Mouse (Mus musculus) cortical plate, adult 2 months (tissue): Measurements from ENCODE around the gene Thbs4. TPM values are rescaled to one million over a fixed set of nuclear protein-coding genes. Genes with fewer than 3 reads are reported as not detected.

ENCODE experiments used
- H3K27ac ChIP-seq: fragments of 200-500 bp; 2 replicates; pipeline ENCODE4 v1.5.1; 2012; ENCODE audit warnings: low read length, control low read depth, inconsistent platforms; ENCODE audit not compliant: insufficient read depth
- H3K4me1 ChIP-seq: fragments of 200-500 bp; 2 replicates; pipeline ENCODE4 v1.6.1; 2011; ENCODE audit warnings: low read length; ENCODE audit not compliant: control insufficient read depth, insufficient read depth
- H3K4me3 ChIP-seq: fragments of 200-500 bp; 2 replicates; pipeline ENCODE4 v1.5.1; 2011; ENCODE audit warnings: mild to moderate bottlenecking, low read length, control low read depth; ENCODE audit not compliant: insufficient read depth
- CTCF ChIP-seq: fragments of 200-500 bp; IDR thresholded peaks from 2 replicates; pipeline ENCODE4 v1.5.1; 2011; ENCODE audit warnings: mild to moderate bottlenecking, control low read depth, low read length; ENCODE audit not compliant: insufficient read depth; ENCODE audit errors: extremely low read depth
- POLR2A ChIP-seq: fragments of 200-500 bp; IDR thresholded peaks from 2 replicates; pipeline ENCODE4 v1.6.1; 2011; ENCODE audit warnings: mild to moderate bottlenecking, low read length, control low read depth; ENCODE audit not compliant: insufficient read depth; ENCODE audit errors: extremely low read depth
- polyA plus RNA-seq: library from polyadenylated mRNA; depleted of rRNA; stranded (reverse); fragments of >200 nt; gene quantifications from 2 replicates; pipeline ENCODE4 v1.2.3, GENCODE M21; 2012

The Thbs4 gene
- polyA plus RNA-seq, 1 experiment = 11.2 TPM

DNA sequence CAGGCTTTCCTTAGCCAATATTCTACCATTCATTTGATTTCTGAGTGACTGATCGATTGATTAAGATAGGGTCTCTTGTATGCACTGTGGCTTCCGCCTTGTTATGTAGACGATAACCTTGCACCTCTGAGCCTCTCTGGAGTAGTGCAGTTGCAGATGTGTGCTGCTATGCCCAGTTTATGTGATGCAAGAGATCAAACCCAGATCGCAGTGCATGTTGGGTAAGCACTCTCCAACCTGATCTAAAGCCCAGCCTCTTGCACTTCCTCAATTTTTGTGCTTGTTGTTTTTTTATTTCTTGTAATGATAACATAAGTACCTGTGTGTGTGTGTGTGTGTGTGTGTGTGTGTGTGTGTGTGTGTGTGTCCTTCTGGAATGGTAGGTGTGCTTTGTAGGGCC, 51.7 kb downstream of the Thbs4 start:
- Histone ChIP-seq H3K4me1 (no peaks in the 10 kb centered on the region), H3K27ac (no peak overlapping the region), H3K4me3 (no peak overlapping the region)
- TF ChIP-seq CTCF (no peak), POLR2A (no peak)

DNA sequence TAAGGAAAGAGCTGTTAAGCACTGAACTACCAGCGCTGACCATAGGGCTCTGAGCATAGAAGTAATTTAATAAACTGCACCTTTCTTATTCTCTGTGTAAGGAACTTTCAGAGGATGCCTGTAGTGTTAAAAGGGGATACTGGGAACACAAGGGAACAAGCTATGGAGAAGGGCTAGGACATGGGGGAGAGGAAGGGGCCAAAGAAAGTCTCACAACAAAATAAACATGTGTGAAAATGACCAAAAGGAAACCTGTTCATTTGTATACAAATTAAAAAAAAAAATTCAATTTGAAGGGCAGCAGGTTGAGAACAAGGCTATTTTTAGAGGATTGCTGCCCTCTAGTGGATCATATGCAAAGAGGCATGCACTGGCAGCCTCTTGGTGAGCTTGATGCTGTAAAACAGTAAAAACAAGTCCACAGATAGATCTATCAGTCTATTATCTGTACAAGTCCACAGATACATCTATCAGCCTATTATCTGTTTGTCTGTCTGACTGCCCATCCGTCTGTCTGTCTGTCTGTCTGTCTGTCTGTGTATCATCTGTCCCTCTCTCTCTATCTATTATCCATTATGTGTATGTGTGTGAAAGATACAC, 53.8 kb downstream of the Thbs4 start:
- TF ChIP-seq CTCF (peak; percentile 80), POLR2A (no peak)

GRCm38 (mm10) chr13:92739858-92740257, 54.8 kb downstream of the Thbs4 start:
- H3K4me1 ChIP-seq = 0 out of 2 replicates have a peak, but pooled peaks cover 2% of the 10 kb centered on the region
- no peak overlapping the region for H3K4me3 ChIP-seq
- TF ChIP-seq CTCF = no peak
- no peak for TF ChIP-seq POLR2A
- no peak overlapping the region for H3K27ac ChIP-seq

More for the DNA sequence above, 53.8 kb downstream of the Thbs4 start:
- Histone ChIP-seq H3K4me3 (no peak overlapping the region), H3K4me1 (0 out of 2 replicates have a peak, but pooled peaks cover 2% of the 10 kb centered on the region), H3K27ac (no peak overlapping the region)

DNA sequence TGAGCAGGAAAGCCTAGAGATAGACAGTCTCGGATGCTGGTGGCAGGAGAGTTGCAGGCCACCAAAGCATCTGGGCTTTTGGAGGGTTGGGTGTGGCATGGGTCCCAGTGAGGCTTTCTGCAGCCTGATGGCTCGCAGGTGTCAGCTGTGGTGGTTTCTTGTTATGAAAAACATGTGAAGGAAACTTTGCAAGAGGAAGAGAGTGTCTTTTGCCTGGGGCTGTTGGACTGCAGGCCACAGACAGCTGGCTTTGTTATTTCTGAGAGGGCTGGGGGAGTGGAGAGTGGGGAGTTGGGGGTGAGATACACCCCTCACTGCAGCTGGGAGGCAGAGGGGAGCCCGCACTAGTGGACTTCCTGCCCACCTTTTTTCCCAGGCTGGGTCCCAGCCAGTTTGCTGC, 55.8 kb downstream of the Thbs4 start:
- Histone ChIP-seq H3K4me1 (0 out of 2 replicates have a peak, but pooled peaks cover 2% of the 10 kb centered on the region), H3K27ac (no peak overlapping the region), H3K4me3 (no peak overlapping the region)
- no peak for TF ChIP-seq CTCF
- no peak for TF ChIP-seq POLR2A

DNA sequence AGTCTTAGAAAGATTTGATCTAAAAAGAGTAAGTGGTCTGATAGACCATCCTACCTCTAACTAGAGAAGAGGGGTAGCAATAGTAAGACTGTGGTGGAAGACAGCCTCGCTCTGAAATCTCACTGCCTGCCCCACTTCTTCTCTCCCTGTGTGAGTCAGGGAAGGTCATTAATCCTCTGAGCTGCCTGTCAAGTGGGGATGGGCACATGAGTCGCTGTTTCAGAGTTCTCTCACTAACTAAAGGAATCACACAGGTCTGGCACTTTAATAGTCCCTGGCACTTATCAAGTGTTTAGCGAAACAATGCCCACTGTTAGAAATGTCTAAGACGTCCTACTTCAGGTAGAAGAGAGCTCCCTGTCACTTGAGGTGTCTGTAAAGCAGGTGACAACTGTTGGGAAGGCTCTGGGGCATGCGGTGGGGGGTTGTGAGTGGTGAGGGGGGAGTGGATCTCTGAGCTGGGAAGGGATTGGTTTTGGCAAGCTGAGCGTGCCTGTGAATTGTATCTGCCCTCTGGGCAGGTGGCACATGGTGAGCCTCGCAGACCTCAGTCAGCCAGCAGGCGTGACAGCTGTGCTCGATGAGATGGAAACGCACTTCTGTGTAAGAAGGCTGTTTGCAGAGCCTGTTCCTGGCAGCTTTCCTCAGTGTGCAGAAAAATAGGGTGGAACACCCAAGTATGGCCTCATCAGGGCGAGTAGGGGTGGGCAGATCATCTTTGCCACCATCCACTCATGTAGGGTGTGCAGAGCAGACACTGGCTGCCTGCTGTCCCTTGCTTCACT, 57.9 kb downstream of the Thbs4 start:
- H3K27ac ChIP-seq = no peak overlapping the region
- H3K4me1 ChIP-seq = 0 out of 2 replicates have a peak, but pooled peaks cover 2% of the 10 kb centered on the region
- TF ChIP-seq CTCF (no peak), POLR2A (no peak)
- no peak overlapping the region for H3K4me3 ChIP-seq

- H3K4me3 ChIP-seq = no peak overlapping the region
- H3K4me1 ChIP-seq = 0 out of 2 replicates have a peak, but pooled peaks cover 2% of the 10 kb centered on the region
- no peak overlapping the region for H3K27ac ChIP-seq
- TF ChIP-seq POLR2A (no peak), CTCF (no peak)
Observed at GRCm38 (mm10) chr13:92735693-92736092, 58.9 kb downstream of the Thbs4 start.

DNA sequence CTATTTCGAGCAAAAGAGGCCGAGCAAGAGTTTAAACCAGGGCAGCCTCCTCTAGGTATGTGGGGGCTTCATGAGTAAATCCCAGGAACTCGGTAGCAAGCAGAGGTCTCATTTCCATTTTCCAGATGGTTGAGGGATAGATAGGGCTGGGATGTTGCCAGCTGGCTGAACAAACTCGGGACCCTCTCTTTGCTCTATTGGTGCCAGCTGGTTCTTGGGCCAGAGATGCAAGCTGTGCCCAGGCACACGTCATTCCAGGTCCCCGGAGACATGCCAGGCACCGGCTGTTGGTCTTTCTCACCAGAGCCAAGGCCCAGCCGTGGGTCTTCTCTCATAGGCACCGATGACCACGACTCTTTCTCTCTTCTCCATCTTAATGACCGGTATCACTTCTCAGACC, 60.9 kb downstream of the Thbs4 start:
- H3K4me3 ChIP-seq = no peak overlapping the region
- H3K27ac ChIP-seq = no peak overlapping the region
- TF ChIP-seq CTCF (no peak), POLR2A (no peak)
- H3K4me1 ChIP-seq = 0 out of 2 replicates have a peak, but pooled peaks cover 2% of the 10 kb centered on the region

DNA sequence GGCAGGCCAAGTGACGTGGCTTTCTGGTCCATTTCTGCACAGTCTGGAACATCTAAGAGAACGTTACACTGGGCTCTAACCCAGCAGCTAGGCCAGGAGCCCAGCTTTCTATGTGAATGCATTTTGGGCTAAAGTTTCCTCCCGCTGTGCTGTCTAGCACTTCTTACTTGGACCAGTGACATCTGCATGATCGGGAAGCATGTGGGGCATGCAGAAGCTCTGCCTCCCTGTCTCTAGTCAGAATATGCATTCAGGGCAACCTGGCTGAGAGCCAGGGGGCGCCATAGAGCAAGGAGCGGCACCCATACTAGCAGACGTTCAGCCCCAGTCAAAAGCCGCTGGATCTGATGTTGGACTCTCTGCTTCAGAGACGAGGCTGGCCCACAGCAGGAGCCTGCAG, 61.4 kb downstream of the Thbs4 start:
- no peak overlapping the region for H3K4me3 ChIP-seq
- 0 out of 2 replicates have a peak, but pooled peaks cover 2% of the 10 kb centered on the region for H3K4me1 ChIP-seq
- TF ChIP-seq CTCF = peak; percentile 28; the same call in 1 of the 2 replicates
- TF ChIP-seq POLR2A = no peak
- no peak overlapping the region for H3K27ac ChIP-seq

- no peak overlapping the region for H3K4me3 ChIP-seq
- H3K27ac ChIP-seq = no peak overlapping the region
- TF ChIP-seq CTCF = no peak
- TF ChIP-seq POLR2A = no peak
- H3K4me1 ChIP-seq = 0 out of 2 replicates have a peak, but pooled peaks cover 2% of the 10 kb centered on the region
Observed at GRCm38 (mm10) chr13:92732836-92733235, 61.8 kb downstream of the Thbs4 start.
